Mouse (Mus musculus) heart, embryonic 10.5 days (tissue): Measurements from ENCODE around the gene Fam178b. TPM values are rescaled to one million over a fixed set of nuclear protein-coding genes. Genes with fewer than 3 reads are reported as not detected.
A peak's percentile ranks its signal among the peaks of the same experiment; 100 is the strongest.

Experiments
- DNase-seq: peaks from one replicate; pipeline ENCODE4 v3.0.0-alpha.2; 2017; ENCODE audit warnings: low spot score
- H3K27ac ChIP-seq: fragments of 300-500 bp; sonication (generic); 2 replicates; pipeline ENCODE4 v1.5.1; 2016; ENCODE audit warnings: mild to moderate bottlenecking
- H3K27me3 ChIP-seq: fragments of 300-500 bp; sonication (generic); 2 replicates; pipeline ENCODE4 v1.6.1; 2016; ENCODE audit warnings: mild to moderate bottlenecking; ENCODE audit not compliant: poor library complexity, insufficient read depth, severe bottlenecking
- H3K36me3 ChIP-seq: fragments of 300-500 bp; sonication (generic); 2 replicates; pipeline ENCODE4 v1.6.1; 2016; ENCODE audit warnings: mild to moderate bottlenecking, moderate library complexity
- H3K4me1 ChIP-seq: fragments of 300-500 bp; sonication (generic); 2 replicates; pipeline ENCODE4 v1.6.1; 2016; ENCODE audit warnings: mild to moderate bottlenecking
- H3K4me3 ChIP-seq: fragments of 300-500 bp; sonication (generic); 2 replicates; pipeline ENCODE4 v1.5.1; 2016; ENCODE audit warnings: mild to moderate bottlenecking, moderate library complexity
- H3K9me3 ChIP-seq: fragments of 300-500 bp; sonication (generic); 2 replicates; pipeline ENCODE4 v1.6.1; 2016; ENCODE audit warnings: mild to moderate bottlenecking, moderate library complexity
- WGBS: fragments of 180-500 bp; shearing (Covaris S2); methylation state at CpG from one replicate; pipeline ENCODE4 v1.1.7; 2016; 5-methylcytosine and 5-hydroxymethylcytosine counted together
- polyA plus RNA-seq: library from polyadenylated mRNA; unstranded; fragments of >200 nt; fragmentation: Nextera tagmentation; extraction: Ambion mirVana; gene quantifications from 2 replicates; pipeline ENCODE4 v1.2.1, GENCODE M21; 2016

The Fam178b gene
- 1.8 and 4.1 TPM in 2 replicates for polyA plus RNA-seq

GRCm38 (mm10) chr1:36682620-36683355 lies at the start of gene Fam178b:
Gene Fam178b, minus strand, starts transcription at chr1:36683183.
- no peaks in the 10 kb centered on the region for H3K4me1 ChIP-seq
- H3K27me3 ChIP-seq = no peaks in the 10 kb centered on the region
- H3K36me3 ChIP-seq = no peaks in the 10 kb centered on the region
- H3K27ac ChIP-seq = no peak within 1 kb of the TSS
- WGBS = 86% methylated on average over 39 of the region's 39 CpGs
- no peaks in the 10 kb centered on the region for H3K9me3 ChIP-seq
- no peak within 1 kb of the TSS for H3K4me3 ChIP-seq
- no peak for DNase-seq

- no peaks in the 10 kb centered on the region for H3K36me3 ChIP-seq
- H3K4me1 ChIP-seq = no peaks in the 10 kb centered on the region
- no peak for DNase-seq
- WGBS = 88% methylated on average over 4 of the region's 4 CpGs
- no peaks in the 10 kb centered on the region for H3K27me3 ChIP-seq
- no peak overlapping the region for H3K4me3 ChIP-seq
- no peak overlapping the region for H3K27ac ChIP-seq
- H3K9me3 ChIP-seq = no peaks in the 10 kb centered on the region
These were observed 41.1 kb upstream of the Fam178b start for GRCm38 (mm10) chr1:36724057-36724431.

GRCm38 (mm10) chr1:36723146-36724056 lies 40.4 kb upstream of the Fam178b start:
- Histone ChIP-seq H3K27ac (no peak overlapping the region), H3K4me1 (no peaks in the 10 kb centered on the region), H3K36me3 (no peaks in the 10 kb centered on the region), H3K9me3 (no peaks in the 10 kb centered on the region), H3K4me3 (no peak overlapping the region), H3K27me3 (no peaks in the 10 kb centered on the region)
- 75% methylated on average over 16 of the region's 16 CpGs for WGBS
- no peak for DNase-seq

GRCm38 (mm10) chr1:36718786-36719185 lies 35.8 kb upstream of the Fam178b start:
- Histone ChIP-seq H3K4me1 (no peaks in the 10 kb centered on the region), H3K27ac (no peak overlapping the region), H3K27me3 (no peaks in the 10 kb centered on the region), H3K36me3 (no peaks in the 10 kb centered on the region), H3K4me3 (no peak overlapping the region), H3K9me3 (no peaks in the 10 kb centered on the region)
- WGBS = 77% methylated on average over 1 of the region's 1 CpGs
- no peak for DNase-seq

- 67% methylated on average over 5 of the region's 5 CpGs for WGBS
These were observed 31.3 kb upstream of the Fam178b start, which contains the start of gene Actr1b for GRCm38 (mm10) chr1:36714311-36714710. Gene Actr1b, minus strand, starts transcription at chr1:36714422.

GRCm38 (mm10) chr1:36711104-36711503 lies 28.1 kb upstream of the Fam178b start:
- Histone ChIP-seq H3K27me3 (no peaks in the 10 kb centered on the region), H3K27ac (no peak overlapping the region), H3K4me1 (peaks cover 23% of the 10 kb centered on the region), H3K36me3 (peaks cover 14% of the 10 kb centered on the region), H3K4me3 (no peak overlapping the region), H3K9me3 (no peaks in the 10 kb centered on the region)
- DNase-seq = no peak
- WGBS = 91% methylated on average over 2 of the region's 2 CpGs

More at GRCm38 (mm10) chr1:36714311-36714710, 31.3 kb upstream of the Fam178b start, which contains the start of gene Actr1b:
- Histone ChIP-seq H3K36me3 (no peaks in the 10 kb centered on the region), H3K27me3 (no peaks in the 10 kb centered on the region), H3K9me3 (no peaks in the 10 kb centered on the region), H3K4me1 (no peaks in the 10 kb centered on the region), H3K27ac (no peak within 1 kb of the TSS), H3K4me3 (no peak within 1 kb of the TSS)
- DNase-seq = no peak

GRCm38 (mm10) chr1:36709854-36710280 lies 26.9 kb upstream of the Fam178b start, which contains the start of gene 4933424G06Rik:
Gene 4933424G06Rik, plus strand, starts transcription at chr1:36710149.
- under 1% methylated on average over 29 of the region's 29 CpGs for WGBS

GRCm38 (mm10) chr1:36709055-36709853 lies 26.3 kb upstream of the Fam178b start:
- peaks cover 33% of the 10 kb centered on the region for H3K36me3 ChIP-seq
- peak overlapping the region; percentile 98 for H3K4me3 ChIP-seq
- H3K27ac ChIP-seq = peak overlapping the region; percentile 93
- 2% methylated on average over 33 of the region's 33 CpGs for WGBS
- H3K27me3 ChIP-seq = no peaks in the 10 kb centered on the region
- DNase-seq = no peak
- H3K4me1 ChIP-seq = peaks cover 23% of the 10 kb centered on the region
- no peaks in the 10 kb centered on the region for H3K9me3 ChIP-seq

More at GRCm38 (mm10) chr1:36709854-36710280, 26.9 kb upstream of the Fam178b start, which contains the start of gene 4933424G06Rik:
- H3K27ac ChIP-seq = peak within 1 kb of the TSS; percentile 93
- peak; percentile 100 for DNase-seq
- peaks cover 23% of the 10 kb centered on the region for H3K4me1 ChIP-seq
- H3K9me3 ChIP-seq = no peaks in the 10 kb centered on the region
- H3K27me3 ChIP-seq = no peaks in the 10 kb centered on the region
- H3K4me3 ChIP-seq = peak within 1 kb of the TSS; percentile 98
- H3K36me3 ChIP-seq = peaks cover 27% of the 10 kb centered on the region

- Histone ChIP-seq H3K9me3 (no peaks in the 10 kb centered on the region), H3K27me3 (no peaks in the 10 kb centered on the region), H3K4me1 (peaks cover 23% of the 10 kb centered on the region), H3K27ac (peak overlapping the region; percentile 93), H3K4me3 (peak overlapping the region; percentile 98), H3K36me3 (peaks cover 39% of the 10 kb centered on the region)
- 80% methylated on average over 1 of the region's 1 CpGs for WGBS
- DNase-seq = no peak
These were observed 25.6 kb upstream of the Fam178b start for GRCm38 (mm10) chr1:36708626-36709025.

GRCm38 (mm10) chr1:36707797-36708196 lies 24.8 kb upstream of the Fam178b start:
- H3K4me1 ChIP-seq = peaks cover 23% of the 10 kb centered on the region
- no peaks in the 10 kb centered on the region for H3K9me3 ChIP-seq
- H3K27ac ChIP-seq = no peak overlapping the region
- WGBS = 86% methylated on average over 3 of the region's 3 CpGs
- H3K4me3 ChIP-seq = no peak overlapping the region
- no peak for DNase-seq
- H3K27me3 ChIP-seq = no peaks in the 10 kb centered on the region
- H3K36me3 ChIP-seq = peaks cover 48% of the 10 kb centered on the region

- H3K9me3 ChIP-seq = no peaks in the 10 kb centered on the region
- peaks cover 54% of the 10 kb centered on the region for H3K36me3 ChIP-seq
- 70% methylated on average over 2 of the region's 2 CpGs for WGBS
These were observed 24.2 kb upstream of the Fam178b start for GRCm38 (mm10) chr1:36707166-36707565.

GRCm38 (mm10) chr1:36697030-36697429 lies 14.0 kb upstream of the Fam178b start:
- H3K4me1 ChIP-seq = peaks cover 19% of the 10 kb centered on the region; the same call in 1 of the 2 replicates
- no peaks in the 10 kb centered on the region for H3K9me3 ChIP-seq
- WGBS = 65% methylated on average over 5 of the region's 5 CpGs

More at GRCm38 (mm10) chr1:36707166-36707565, 24.2 kb upstream of the Fam178b start:
- Histone ChIP-seq H3K4me1 (peaks cover 23% of the 10 kb centered on the region), H3K27ac (0 out of 2 replicates have a peak overlapping the region, but pooled peaks have one; percentile 7), H3K27me3 (no peaks in the 10 kb centered on the region), H3K4me3 (no peak overlapping the region)
- DNase-seq = no peak

More at GRCm38 (mm10) chr1:36697030-36697429, 14.0 kb upstream of the Fam178b start:
- Histone ChIP-seq H3K4me3 (no peak overlapping the region), H3K27me3 (no peaks in the 10 kb centered on the region), H3K27ac (no peak overlapping the region), H3K36me3 (peaks cover 66% of the 10 kb centered on the region)
- DNase-seq = no peak
